In genomic region chr3:69535941-69536647, GRCm38 (mm10) we compare ENCODE assay signal across 12 mouse cellular contexts.
DNase-seq lines count a peak whose midpoint lies in the region; ATAC-seq lines count a peak whose summit lies in the region.
"Had no signal": no experiment of that assay in that cellular context is flagged by ENCODE, and none has a peak within 500 bp of the region (broad histone marks: within the 10 kb centered on the region; RNA-seq: fewer than 3 reads in every experiment).

No protein-coding gene starts in this region.

- no peaks in the 10 kb centered on the region for H3K27me3 ChIP-seq in heart, embryonic 15.5 days
- no peaks in the 10 kb centered on the region for H3K27me3 ChIP-seq in forebrain, embryonic 14.5 days (replicated peaks; ENCODE audit: control insufficient read depth, insufficient read depth, low read length)
- peaks cover 11% of the 10 kb centered on the region for H3K27me3 ChIP-seq in midbrain, embryonic 11.5 days (ENCODE audit: control insufficient read depth, insufficient read depth, low read length)
- H3K27me3 ChIP-seq in liver, embryonic 12.5 days (replicated peaks) = no peaks in the 10 kb centered on the region

- WGBS in heart, embryonic 15.5 days = 75% methylated on average over 25 of the region's 25 CpGs
- WGBS in forebrain, embryonic 14.5 days = 35% methylated on average over 25 of the region's 25 CpGs
- 51% methylated on average over 25 of the region's 25 CpGs for WGBS in midbrain, embryonic 11.5 days
- WGBS in liver, embryonic 12.5 days (ENCODE audit: insufficient replicate concordance) = 81% methylated on average over 25 of the region's 25 CpGs

- ATAC-seq in heart, embryonic 15.5 days (replicated peaks; ENCODE audit: insufficient number of reproducible peaks, insufficient read depth, low FRiP score, low read depth) = peak; percentile 54; the same call in 1 of the 2 replicates
- ATAC-seq in forebrain, embryonic 14.5 days = peak; percentile 74
- peak; percentile 45 for ATAC-seq in midbrain, embryonic 11.5 days (ENCODE audit: low FRiP score)
- no peak for ATAC-seq in liver, embryonic 12.5 days

- no peak overlapping the region for H3K9ac ChIP-seq in heart, embryonic 15.5 days
- H3K9ac ChIP-seq in forebrain, embryonic 14.5 days (ENCODE audit: low read length) = no peak overlapping the region
- H3K9ac ChIP-seq in midbrain, embryonic 11.5 days (ENCODE audit: low read length) = no peak overlapping the region
- H3K9ac ChIP-seq in liver, embryonic 12.5 days = no peak overlapping the region

- no peaks in the 10 kb centered on the region for H3K36me3 ChIP-seq in heart, embryonic 15.5 days
- H3K36me3 ChIP-seq in forebrain, embryonic 14.5 days (ENCODE audit: control insufficient read depth, insufficient read depth, low read length) = no peaks in the 10 kb centered on the region
- no peaks in the 10 kb centered on the region for H3K36me3 ChIP-seq in midbrain, embryonic 11.5 days (ENCODE audit: control insufficient read depth, insufficient read depth, low read length)
- no peaks in the 10 kb centered on the region for H3K36me3 ChIP-seq in liver, embryonic 12.5 days
- H3K36me3 ChIP-seq: embryonic facial prominence, embryonic 10.5 days had no signal

- no peak overlapping the region for H3K27ac ChIP-seq in heart, embryonic 15.5 days
- H3K27ac ChIP-seq in forebrain, embryonic 14.5 days (ENCODE audit: low read depth, low read length) = peak overlapping the region; percentile 54; the same call in 1 of the 2 replicates
- no peak overlapping the region for H3K27ac ChIP-seq in midbrain, embryonic 11.5 days (ENCODE audit: low read depth, low read length)
- H3K27ac ChIP-seq in liver, embryonic 12.5 days = no peak overlapping the region
- H3K27ac ChIP-seq: embryonic facial prominence, embryonic 10.5 days had no signal

- H3K4me1 ChIP-seq in heart, embryonic 15.5 days (replicated peaks) = peaks cover 2% of the 10 kb centered on the region; the same call in 1 of the 2 replicates
- H3K4me1 ChIP-seq in forebrain, embryonic 14.5 days (ENCODE audit: control insufficient read depth, insufficient read depth, low read length) = peaks cover 36% of the 10 kb centered on the region
- H3K4me1 ChIP-seq in midbrain, embryonic 11.5 days (ENCODE audit: control insufficient read depth, insufficient read depth, low read length) = peaks cover 11% of the 10 kb centered on the region; the same call in 1 of the 2 replicates
- no peaks in the 10 kb centered on the region for H3K4me1 ChIP-seq in liver, embryonic 12.5 days

- DNase-seq in heart, adult 9 months (ENCODE audit: low spot score in 2 of 2) = no peak
- DNase-seq in Muller cell, postnatal 12 days (ENCODE audit: inconsistent ontology term) = peak; percentile 72
- peak; percentile 84 for DNase-seq in forebrain, embryonic 14.5 days (ENCODE audit: low spot score)
- peak; percentile 84 for DNase-seq in midbrain, embryonic 11.5 days (ENCODE audit: low spot score, missing footprints)
- DNase-seq in T-cell, adult 2 months (ENCODE audit: low spot score) = no peak
- DNase-seq in testis, postnatal 14 days (ENCODE audit: low spot score) = no peak
- DNase-seq: adrenal gland, adult 2 months; thymus, postnatal 4 days had no signal

- no peaks in the 10 kb centered on the region for H3K9me3 ChIP-seq in heart, embryonic 15.5 days (replicated peaks)
- H3K9me3 ChIP-seq in forebrain, embryonic 14.5 days (replicated peaks; ENCODE audit: control insufficient read depth, low read length) = no peaks in the 10 kb centered on the region
- no peaks in the 10 kb centered on the region for H3K9me3 ChIP-seq in midbrain, embryonic 11.5 days (ENCODE audit: control insufficient read depth, low read length)
- no peaks in the 10 kb centered on the region for H3K9me3 ChIP-seq in liver, embryonic 12.5 days (replicated peaks)
- H3K9me3 ChIP-seq: embryonic facial prominence, embryonic 10.5 days had no signal

- H3K4me2 ChIP-seq in heart, embryonic 15.5 days = no peak overlapping the region
- peak overlapping the region; percentile 7; the same call in 1 of the 2 replicates for H3K4me2 ChIP-seq in forebrain, embryonic 14.5 days (ENCODE audit: low read length)
- H3K4me2 ChIP-seq in midbrain, embryonic 11.5 days = no peak overlapping the region
- no peak overlapping the region for H3K4me2 ChIP-seq in liver, embryonic 12.5 days

- H3K4me3 ChIP-seq in heart, embryonic 15.5 days = no peak overlapping the region
- H3K4me3 ChIP-seq in forebrain, embryonic 14.5 days (ENCODE audit: low read depth, low read length) = no peak overlapping the region
- no peak overlapping the region for H3K4me3 ChIP-seq in midbrain, embryonic 11.5 days (ENCODE audit: low read depth, low read length)
- H3K4me3 ChIP-seq in liver, embryonic 12.5 days = no peak overlapping the region
- H3K4me3 ChIP-seq: embryonic facial prominence, embryonic 10.5 days; myocyte had no signal

Comparison
In these comparisons a context has a peak if more than half of its experiments do, and no peak if none do; other contexts are left out.
1. DNase-seq: peak in Muller cell, postnatal 12 days (single experiment), forebrain, embryonic 14.5 days (single experiment) and midbrain, embryonic 11.5 days (single experiment); none in heart, adult 9 months (0 of 2), T-cell, adult 2 months (single experiment) and testis, postnatal 14 days (single experiment).